Mouse (Mus musculus): ENCODE data around the gene Gm14403. TPM values are rescaled to one million over a fixed set of nuclear protein-coding genes. Genes with fewer than 3 reads are reported as not detected.
"Not testable (repeated sequence)": the region's sequence is repeated elsewhere in the genome, so short reads cannot be mapped to it uniquely, and the experiment has no call there.

Gm14403 gene
- polyA plus RNA-seq, 1 experiment from 2014 or later: 7.6 TPM

DNA sequence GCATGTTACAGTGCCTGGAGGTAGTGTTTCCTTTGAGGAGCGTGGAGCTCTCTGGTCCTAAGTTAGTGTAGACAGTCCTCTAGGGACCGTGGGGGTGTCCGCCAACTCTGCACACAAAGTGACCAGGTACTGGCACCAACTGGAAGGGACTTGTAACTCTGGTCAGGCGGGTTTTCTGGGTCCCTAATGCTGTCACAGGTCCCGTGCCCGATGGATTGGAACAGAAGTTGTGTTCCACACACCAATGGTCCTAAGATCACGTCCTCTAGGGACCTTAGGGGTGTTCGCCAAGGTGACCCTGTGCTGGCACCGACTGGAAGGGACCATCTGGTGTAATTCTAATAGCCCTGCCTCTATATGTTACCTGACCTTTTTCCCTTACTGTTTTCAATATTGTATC lies 37.9 kb downstream of the Gm14403 start:
- no peaks in the 10 kb centered on the region for H3K36me3 ChIP-seq (ENCODE audit: insufficient read depth, low read length)
- no peaks in the 10 kb centered on the region for H3K4me1 ChIP-seq (ENCODE audit: insufficient read depth, low read depth, low read length)
- no peaks in the 10 kb centered on the region for H3K9me3 ChIP-seq (ENCODE audit: low read length)
- ATAC-seq: no peak
- no peak overlapping the region for H3K4me3 ChIP-seq (ENCODE audit: low read depth, low read length)
- 75% methylated on average over 9 of the region's 9 CpGs for WGBS
- H3K27me3 ChIP-seq (replicated peaks; ENCODE audit: insufficient read depth, low read length): no peaks in the 10 kb centered on the region
- TF ChIP-seq EP300 (IDR thresholded peaks at IDR 0.05) (no peak), CTCF (IDR thresholded peaks at IDR 0.05) (no peak)
- H3K27ac ChIP-seq (ENCODE audit: low read length): no peak overlapping the region
- H3K4me2 ChIP-seq (replicated peaks; ENCODE audit: low read depth, low read length): no peak overlapping the region
- no peak overlapping the region for H3K9ac ChIP-seq (replicated peaks; ENCODE audit: low read depth)
- DNase-seq (ENCODE audit: low spot score): no peak

DNA sequence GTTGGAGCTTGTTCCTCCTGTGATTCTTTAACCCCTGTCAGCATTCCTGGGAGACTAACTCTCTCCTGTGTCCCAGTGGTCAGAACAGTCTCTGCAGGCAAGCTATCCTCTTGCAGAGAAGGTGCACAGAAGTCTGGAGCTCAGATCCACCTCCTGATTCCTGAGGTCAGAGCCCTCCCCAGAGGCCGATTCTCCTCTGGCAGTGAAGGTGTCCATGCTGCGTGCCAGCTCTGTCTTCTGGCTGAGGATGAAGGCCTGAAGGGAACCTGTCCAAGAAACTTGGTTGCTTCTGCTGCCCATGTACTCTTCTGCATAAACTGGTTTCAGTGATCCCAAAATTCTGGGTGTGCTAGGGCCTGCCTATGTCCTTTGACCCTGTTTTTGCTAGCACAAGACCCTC lies 39.1 kb downstream of the Gm14403 start:
- ATAC-seq: not testable (repeated sequence)

DNA sequence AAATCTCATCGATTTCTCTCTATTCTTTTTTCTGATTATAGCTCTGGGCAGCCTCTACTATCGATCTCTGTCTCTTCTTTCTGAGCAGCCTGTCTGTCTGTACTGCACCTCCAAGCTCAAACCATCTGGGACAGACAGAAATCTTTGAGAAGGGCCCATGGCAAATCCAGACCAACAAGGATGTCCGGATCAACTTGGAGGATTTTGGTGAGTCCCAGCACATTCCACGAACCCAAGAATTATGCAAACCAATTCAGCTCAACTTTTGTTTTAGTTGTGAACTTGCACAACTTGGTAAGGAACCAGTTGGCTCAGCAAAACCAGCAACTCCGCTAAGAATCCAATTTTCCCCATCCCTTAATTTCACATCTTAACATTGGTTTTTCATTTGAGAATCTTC lies 39.7 kb downstream of the Gm14403 start:
- H3K9me3 ChIP-seq (ENCODE audit: low read length); DNase-seq (ENCODE audit: low spot score); H3K4me1 ChIP-seq (ENCODE audit: insufficient read depth, low read depth, low read length); ATAC-seq; H3K4me2 ChIP-seq (replicated peaks; ENCODE audit: low read depth, low read length); H3K27ac ChIP-seq (ENCODE audit: low read length); H3K4me3 ChIP-seq (ENCODE audit: low read depth, low read length); H3K9ac ChIP-seq (replicated peaks; ENCODE audit: low read depth); H3K27me3 ChIP-seq (replicated peaks; ENCODE audit: insufficient read depth, low read length); H3K36me3 ChIP-seq (ENCODE audit: insufficient read depth, low read length): not testable (repeated sequence)
- WGBS: 75% methylated on average over 5 of the region's 5 CpGs

More for the DNA sequence above, 39.1 kb downstream of the Gm14403 start:
- not testable (repeated sequence) for H3K9ac ChIP-seq (replicated peaks; ENCODE audit: low read depth); H3K27ac ChIP-seq (ENCODE audit: low read length); H3K9me3 ChIP-seq (ENCODE audit: low read length); H3K4me3 ChIP-seq (ENCODE audit: low read depth, low read length); H3K4me2 ChIP-seq (replicated peaks; ENCODE audit: low read depth, low read length); H3K36me3 ChIP-seq (ENCODE audit: insufficient read depth, low read length); H3K27me3 ChIP-seq (replicated peaks; ENCODE audit: insufficient read depth, low read length); DNase-seq (ENCODE audit: low spot score); H3K4me1 ChIP-seq (ENCODE audit: insufficient read depth, low read depth, low read length)
- 72% methylated on average over 2 of the region's 2 CpGs for WGBS

DNA sequence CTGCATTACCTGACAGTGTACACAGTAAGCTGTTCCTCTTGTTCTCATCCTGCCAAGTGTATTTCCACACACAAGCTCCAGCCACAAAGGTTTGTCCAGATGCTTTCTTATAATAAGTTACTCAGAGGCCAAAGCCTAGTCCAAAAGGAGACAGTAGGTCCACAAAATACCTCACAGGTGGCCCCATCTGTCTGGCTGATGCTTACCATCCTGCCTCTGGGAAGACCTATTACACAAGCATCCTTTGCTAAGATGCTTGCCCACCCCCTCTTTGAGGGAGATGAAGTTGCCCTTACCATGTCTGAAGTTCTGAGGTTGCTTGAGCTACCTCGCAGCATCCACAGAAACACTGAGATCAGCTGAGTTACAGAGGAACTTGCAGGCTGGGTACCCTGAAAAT lies 57.2 kb downstream of the Gm14403 start:
- not testable (repeated sequence) for ATAC-seq; H3K27me3 ChIP-seq (replicated peaks; ENCODE audit: insufficient read depth, low read length)
- 60% methylated on average over 1 of the region's 1 CpGs for WGBS

More for the DNA sequence above, 57.2 kb downstream of the Gm14403 start:
- H3K9me3 ChIP-seq (ENCODE audit: low read length); H3K4me1 ChIP-seq (ENCODE audit: insufficient read depth, low read depth, low read length); H3K9ac ChIP-seq (replicated peaks; ENCODE audit: low read depth); H3K36me3 ChIP-seq (ENCODE audit: insufficient read depth, low read length); H3K4me3 ChIP-seq (ENCODE audit: low read depth, low read length); H3K27ac ChIP-seq (ENCODE audit: low read length); DNase-seq (ENCODE audit: low spot score); H3K4me2 ChIP-seq (replicated peaks; ENCODE audit: low read depth, low read length): not testable (repeated sequence)

Other genes with a start within 250 kb of the Gm14403 start
- gene Gm14409, start 231.2 kb upstream of the Gm14403 start, polyA plus RNA-seq (2015; fragmentation: Nextera tagmentation; extraction: Ambion mirVana): not detected in 2 replicates
- 0.07 and 0.14 TPM in 2 replicates for gene Gm14412, start 173.9 kb upstream of the Gm14403 start, polyA plus RNA-seq (2015; fragmentation: Nextera tagmentation; extraction: Ambion mirVana)
- 11.0 and 12.7 TPM in 2 replicates for gene Gm14418, start 99.9 kb upstream of the Gm14403 start, polyA plus RNA-seq (2015; fragmentation: Nextera tagmentation; extraction: Ambion mirVana)
- 9.6 and 10.0 TPM in 2 replicates for gene Zfp970, start 33.5 kb upstream of the Gm14403 start, polyA plus RNA-seq (2015; fragmentation: Nextera tagmentation; extraction: Ambion mirVana)
- gene Gm14406, start 80.0 kb downstream of the Gm14403 start, polyA plus RNA-seq (2015; fragmentation: Nextera tagmentation; extraction: Ambion mirVana): not detected in 2 replicates